Mouse (Mus musculus) hindbrain, embryonic 13.5 days (tissue): Measurements from ENCODE around the gene Cstad. TPM values are rescaled to one million over a fixed set of nuclear protein-coding genes. Genes with fewer than 3 reads are reported as not detected.

Source experiments
- ATAC-seq: fragments of 200-750 bp; cut with Nextera tagmentation; 2 replicates; pipeline ENCODE4 v1.8.0; 2017; ENCODE audit warnings: moderate TSS enrichment; ENCODE audit not compliant: low FRiP score
- H3K27ac ChIP-seq: fragments of 300-500 bp; sonication (generic); 2 replicates; pipeline ENCODE4 v1.5.1; 2015; ENCODE audit warnings: inconsistent platforms, mild to moderate bottlenecking, moderate library complexity
- H3K27me3 ChIP-seq: fragments of 300-500 bp; sonication (generic); 2 replicates; pipeline ENCODE4 v1.6.1; 2015; ENCODE audit warnings: mild to moderate bottlenecking, inconsistent platforms
- H3K36me3 ChIP-seq: fragments of 300-500 bp; sonication (generic); 2 replicates; pipeline ENCODE4 v1.6.1; 2015; ENCODE audit warnings: mild to moderate bottlenecking, inconsistent platforms
- H3K4me1 ChIP-seq: fragments of 300-500 bp; sonication (generic); replicated peaks from 2 replicates; pipeline ENCODE4 v1.6.1; 2015; ENCODE audit warnings: inconsistent platforms
- H3K4me2 ChIP-seq: fragments of 300-500 bp; sonication (generic); 2 replicates; pipeline ENCODE4 v1.6.1; 2015; ENCODE audit warnings: inconsistent platforms, mild to moderate bottlenecking, moderate library complexity
- H3K4me3 ChIP-seq: fragments of 300-500 bp; sonication (generic); 2 replicates; pipeline ENCODE4 v1.5.1; 2015; ENCODE audit warnings: mild to moderate bottlenecking, inconsistent platforms
- H3K9ac ChIP-seq: fragments of 300-500 bp; sonication (generic); 2 replicates; pipeline ENCODE4 v1.6.1; 2015; ENCODE audit warnings: mild to moderate bottlenecking, inconsistent platforms
- H3K9me3 ChIP-seq: fragments of 300-500 bp; sonication (generic); 2 replicates; pipeline ENCODE4 v1.6.1; 2016; ENCODE audit warnings: inconsistent platforms
- WGBS: fragments of 180-500 bp; shearing (Covaris S2); methylation state at CpG from one replicate; pipeline ENCODE4 v1.1.7; 2015; 5-methylcytosine and 5-hydroxymethylcytosine counted together
- polyA plus RNA-seq: library from polyadenylated mRNA; unstranded; fragments of >200 nt; fragmentation: Nextera tagmentation; extraction: Ambion mirVana; gene quantifications from 2 replicates; pipeline ENCODE4 v1.2.1, GENCODE M21; 2015

The Cstad gene
- polyA plus RNA-seq, 1 experiment from 2014 or later = 0.77 TPM

DNA sequence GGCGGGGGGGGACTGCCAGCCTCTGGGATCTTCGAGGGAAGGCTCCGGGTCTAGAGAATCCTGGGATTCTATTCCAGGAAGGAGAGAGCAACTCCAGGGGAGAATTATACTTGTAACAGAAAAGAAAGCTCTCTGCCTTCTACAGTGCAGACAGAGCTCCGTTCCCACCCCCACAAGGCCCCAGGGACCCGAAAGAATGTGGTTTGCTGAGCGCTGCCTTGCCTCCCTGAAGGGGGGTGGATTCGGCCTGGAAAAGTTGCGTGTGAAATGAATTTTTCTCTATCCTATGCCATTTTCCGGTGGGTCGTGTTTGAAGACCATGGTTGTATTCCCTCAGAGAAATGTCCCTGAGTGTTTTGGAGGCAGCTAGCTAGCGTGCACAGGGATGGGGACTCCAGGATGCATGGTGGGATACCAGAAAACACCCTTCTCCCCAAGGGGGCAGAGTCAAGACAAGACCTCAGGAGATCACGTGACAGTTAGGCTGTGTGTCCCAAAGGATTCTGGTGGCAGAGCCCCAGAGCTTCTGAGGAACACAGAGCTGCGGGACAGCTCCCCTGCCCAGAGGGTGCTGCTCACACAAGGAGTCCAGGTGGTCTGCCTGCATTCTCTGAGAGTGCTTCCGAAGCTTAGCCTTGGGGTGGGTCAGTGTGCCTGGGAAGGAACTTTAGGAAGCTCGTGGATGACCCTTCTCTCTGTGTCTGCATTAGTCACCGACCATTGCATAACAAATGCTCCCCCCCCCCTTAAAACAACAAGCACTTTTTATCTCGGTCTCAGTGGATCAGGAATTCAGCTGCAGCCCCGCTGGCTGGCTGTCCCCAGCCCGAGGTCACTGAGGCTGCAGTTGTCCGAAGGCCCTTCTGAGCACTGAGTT, 6.4 kb downstream of the Cstad start:
- H3K4me2 ChIP-seq = peak overlapping the region; percentile 21
- peak overlapping the region; percentile 71 for H3K27ac ChIP-seq
- H3K27me3 ChIP-seq = no peaks in the 10 kb centered on the region
- 11% methylated on average over 20 of the region's 20 CpGs for WGBS
- H3K9me3 ChIP-seq = no peaks in the 10 kb centered on the region
- peaks cover 63% of the 10 kb centered on the region for H3K4me1 ChIP-seq
- no peaks in the 10 kb centered on the region for H3K36me3 ChIP-seq
- no peak for ATAC-seq
- H3K4me3 ChIP-seq = no peak overlapping the region
- 0 out of 2 replicates have a peak overlapping the region, but pooled peaks have one; percentile 39 for H3K9ac ChIP-seq

DNA sequence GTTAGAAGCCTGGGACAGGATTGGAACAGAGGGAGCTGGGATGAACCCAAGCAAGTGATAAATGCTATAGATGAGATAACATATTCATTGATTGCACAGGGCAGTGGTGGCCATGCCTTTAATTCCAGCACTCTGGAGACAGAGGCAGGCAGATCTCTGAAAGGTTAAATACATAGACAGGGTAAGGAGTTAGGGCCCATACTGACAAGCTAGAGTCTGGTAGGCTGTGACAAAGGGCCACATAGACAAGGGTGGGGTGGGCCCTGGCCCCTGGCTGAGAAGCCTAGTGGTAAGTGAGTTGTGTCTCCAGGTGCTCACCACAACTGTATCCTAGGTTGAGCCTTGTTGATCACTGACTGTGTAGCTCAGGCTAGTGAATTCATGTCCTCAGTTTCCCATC, 7.6 kb downstream of the Cstad start:
- H3K4me2 ChIP-seq = no peak overlapping the region
- H3K9ac ChIP-seq = no peak overlapping the region
- H3K27ac ChIP-seq = no peak overlapping the region
- no peaks in the 10 kb centered on the region for H3K27me3 ChIP-seq
- no peaks in the 10 kb centered on the region for H3K36me3 ChIP-seq
- ATAC-seq = no peak
- H3K4me3 ChIP-seq = no peak overlapping the region
- H3K4me1 ChIP-seq = peaks cover 75% of the 10 kb centered on the region
- H3K9me3 ChIP-seq = no peaks in the 10 kb centered on the region

DNA sequence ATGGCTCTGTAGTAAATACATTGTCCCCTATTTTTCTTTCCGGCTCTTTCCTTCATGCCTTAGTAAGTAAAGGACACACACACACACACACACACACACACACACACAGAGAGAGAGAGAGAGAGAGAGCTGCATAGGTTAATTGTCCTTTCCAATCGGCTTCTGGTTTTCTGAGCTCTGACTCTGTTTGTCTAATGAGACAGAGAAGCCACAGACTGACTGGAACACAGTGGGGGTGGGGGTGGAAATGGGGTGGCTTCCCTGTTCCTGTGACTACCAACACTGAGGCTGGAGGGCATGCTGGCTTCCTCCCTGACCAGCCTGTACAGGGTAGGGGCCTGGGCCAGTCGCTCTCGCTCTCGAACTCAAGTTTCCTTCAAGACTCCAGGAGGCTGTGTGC, 8.9 kb downstream of the Cstad start:
- H3K4me2 ChIP-seq = no peak overlapping the region
- H3K36me3 ChIP-seq = no peaks in the 10 kb centered on the region
- H3K9me3 ChIP-seq = no peaks in the 10 kb centered on the region
- H3K4me3 ChIP-seq = no peak overlapping the region
- 66% methylated on average over 5 of the region's 5 CpGs for WGBS
- no peak for ATAC-seq
- no peaks in the 10 kb centered on the region for H3K27me3 ChIP-seq
- H3K9ac ChIP-seq = no peak overlapping the region
- 0 out of 2 replicates have a peak overlapping the region, but pooled peaks have one; percentile 45 for H3K27ac ChIP-seq
- peaks cover 88% of the 10 kb centered on the region for H3K4me1 ChIP-seq

DNA sequence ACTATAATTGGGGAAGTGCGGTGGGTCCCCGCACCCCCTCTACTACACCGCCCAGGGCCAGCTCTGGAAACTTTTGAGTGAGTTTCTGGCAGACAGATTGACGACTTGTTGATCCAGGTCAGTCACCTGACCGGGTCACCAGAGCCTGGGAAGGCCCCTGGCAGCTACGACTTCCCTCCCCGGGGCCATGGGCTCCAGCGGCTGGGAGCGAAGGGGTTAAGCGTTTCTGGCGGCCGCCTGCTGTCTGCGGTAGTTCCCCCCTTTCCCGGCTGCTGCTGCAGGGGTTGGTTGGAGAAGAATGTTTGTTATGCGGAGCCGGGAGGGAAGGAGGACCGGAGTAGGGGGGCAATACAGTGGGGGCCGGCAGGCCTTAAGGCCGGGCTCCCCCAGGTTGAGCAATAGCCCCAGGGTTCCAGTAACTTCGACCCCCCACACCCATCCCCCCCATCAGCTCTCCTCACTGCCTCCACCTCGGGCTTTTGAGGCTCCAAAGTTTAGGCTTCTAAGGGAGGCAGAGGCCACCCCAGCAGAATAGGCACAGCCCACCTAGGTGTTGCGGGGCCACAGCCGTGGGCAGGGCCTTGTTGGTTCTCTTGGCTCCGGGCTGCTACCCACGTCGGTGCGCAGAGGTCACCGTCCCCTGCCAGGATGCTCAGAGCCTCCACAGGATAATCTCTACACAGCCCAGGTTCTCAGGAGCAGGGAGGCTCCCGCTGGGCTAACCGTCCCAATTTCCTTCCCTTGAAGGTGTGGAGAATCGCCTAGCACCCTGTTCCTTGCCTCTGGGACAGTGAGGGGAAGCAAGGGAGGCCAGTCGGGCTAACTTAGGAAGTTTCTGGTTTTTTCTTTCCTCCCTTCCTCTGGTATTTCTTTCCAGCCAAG, 10.3 kb downstream of the Cstad start:
- peak overlapping the region; percentile 97 for H3K27ac ChIP-seq
- ATAC-seq = no peak
- no peaks in the 10 kb centered on the region for H3K9me3 ChIP-seq
- H3K4me1 ChIP-seq = peaks cover 91% of the 10 kb centered on the region
- 3% methylated on average over 31 of the region's 32 CpGs for WGBS
- peak overlapping the region; percentile 51 for H3K4me2 ChIP-seq
- H3K9ac ChIP-seq = peak overlapping the region; percentile 55
- no peaks in the 10 kb centered on the region for H3K27me3 ChIP-seq
- peak overlapping the region; percentile 14; the same call in 1 of the 2 replicates for H3K4me3 ChIP-seq
- no peaks in the 10 kb centered on the region for H3K36me3 ChIP-seq

DNA sequence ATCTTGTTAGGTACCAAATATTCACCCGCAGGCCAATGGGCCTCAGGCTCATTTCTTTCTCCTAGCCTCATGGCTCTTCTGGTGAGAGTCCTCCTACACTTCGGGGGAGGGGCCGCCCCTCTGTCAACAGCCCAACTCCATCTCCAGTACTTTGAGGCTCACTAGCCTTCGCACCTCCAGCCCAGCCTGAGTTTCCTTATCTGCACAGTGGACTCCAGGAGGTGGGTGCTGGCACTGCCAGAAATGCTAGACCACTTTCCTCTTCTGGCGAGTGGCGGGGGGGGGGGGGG, 10.9 kb downstream of the Cstad start:
- H3K9me3 ChIP-seq = no peaks in the 10 kb centered on the region
- peaks cover 85% of the 10 kb centered on the region for H3K4me1 ChIP-seq
- peak overlapping the region; percentile 51; the same call in 1 of the 2 replicates for H3K4me2 ChIP-seq
- no peak for ATAC-seq
- no peaks in the 10 kb centered on the region for H3K36me3 ChIP-seq
- peak overlapping the region; percentile 97 for H3K27ac ChIP-seq
- no peak overlapping the region for H3K9ac ChIP-seq
- no peaks in the 10 kb centered on the region for H3K27me3 ChIP-seq
- 18% methylated on average over 4 of the region's 6 CpGs for WGBS
- no peak overlapping the region for H3K4me3 ChIP-seq

DNA sequence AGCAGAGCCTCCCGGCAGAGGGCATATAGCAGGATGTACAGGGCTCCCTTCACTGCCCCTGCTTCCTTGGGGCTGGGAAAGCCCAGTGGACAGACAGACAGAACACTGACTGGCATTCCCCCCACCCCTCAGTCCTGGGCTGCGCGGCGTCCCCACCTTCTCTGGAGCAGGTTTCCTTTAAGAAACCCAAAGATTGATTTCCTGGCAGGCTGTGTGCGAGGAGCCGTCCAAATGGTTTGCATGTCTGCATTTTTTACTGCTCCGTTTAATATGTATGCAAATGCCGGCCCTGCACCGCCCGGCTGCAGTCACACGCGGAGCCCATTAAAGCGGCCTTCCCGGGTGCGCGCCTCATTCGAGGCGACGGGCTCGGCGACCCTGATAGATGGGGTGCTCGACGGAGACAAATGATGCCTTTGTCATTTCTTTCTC, 11.8 kb downstream of the Cstad start:
- ATAC-seq = peak; percentile 60
- no peaks in the 10 kb centered on the region for H3K36me3 ChIP-seq
- no peaks in the 10 kb centered on the region for H3K27me3 ChIP-seq
- H3K4me1 ChIP-seq = peaks cover 76% of the 10 kb centered on the region
- no peaks in the 10 kb centered on the region for H3K9me3 ChIP-seq
- peak overlapping the region; percentile 37 for H3K4me2 ChIP-seq
- H3K27ac ChIP-seq = peak overlapping the region; percentile 97
- H3K4me3 ChIP-seq = no peak overlapping the region
- WGBS = 2% methylated on average over 23 of the region's 23 CpGs
- H3K9ac ChIP-seq = peak overlapping the region; percentile 63

DNA sequence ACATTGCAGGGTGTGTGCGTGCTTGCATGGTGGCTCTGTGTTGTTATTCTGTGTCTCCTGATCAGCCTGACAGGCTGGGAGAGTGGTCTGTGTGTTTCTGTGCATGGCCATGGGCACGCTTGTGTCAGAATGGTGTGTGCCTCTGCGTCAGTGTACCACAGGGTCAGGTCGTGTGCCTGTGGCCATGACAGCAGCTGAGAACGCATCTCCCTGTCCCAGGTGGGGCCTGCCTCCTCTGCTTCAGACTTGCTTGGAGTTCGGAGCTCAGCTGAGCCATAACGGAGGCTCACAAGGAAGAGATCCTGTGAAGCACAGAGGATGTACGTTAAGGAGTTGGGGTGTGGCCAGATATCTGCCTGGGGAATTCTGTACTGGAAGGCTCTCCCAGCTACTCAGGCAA, 13.1 kb downstream of the Cstad start:
- Histone ChIP-seq H3K4me3 (no peak overlapping the region), H3K27me3 (no peaks in the 10 kb centered on the region), H3K9ac (peak overlapping the region; percentile 63; the same call in 1 of the 2 replicates), H3K27ac (peak overlapping the region; percentile 97), H3K4me1 (peaks cover 67% of the 10 kb centered on the region), H3K4me2 (no peak overlapping the region), H3K9me3 (no peaks in the 10 kb centered on the region), H3K36me3 (no peaks in the 10 kb centered on the region)
- ATAC-seq = no peak
- 55% methylated on average over 8 of the region's 8 CpGs for WGBS

DNA sequence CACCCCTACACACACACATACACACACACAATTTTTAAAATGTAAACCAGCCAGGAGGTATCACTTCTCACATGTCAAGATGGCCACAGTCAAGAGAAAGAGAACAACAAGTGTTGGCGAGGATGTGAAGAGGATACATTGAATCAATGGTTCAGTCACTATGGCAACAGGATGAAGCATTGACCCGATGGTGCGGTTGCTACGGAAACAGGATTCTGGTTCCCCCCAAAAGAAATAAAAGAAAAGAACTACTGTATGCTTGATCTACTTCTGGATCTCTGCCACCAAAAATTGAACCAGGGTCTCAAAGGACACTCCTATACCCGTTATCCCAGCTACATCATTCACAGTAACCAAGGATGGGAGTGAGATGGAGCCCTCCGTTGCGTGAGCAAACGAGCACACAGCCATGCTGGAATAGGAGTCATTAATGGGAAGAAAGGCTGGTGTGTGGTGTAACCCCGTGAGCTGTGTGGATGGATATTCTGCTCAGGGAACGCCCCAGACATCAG, 13.9 kb downstream of the Cstad start:
- H3K4me2 ChIP-seq = no peak overlapping the region
- H3K36me3 ChIP-seq = no peaks in the 10 kb centered on the region
- H3K9ac ChIP-seq = no peak overlapping the region
- peak overlapping the region; percentile 97 for H3K27ac ChIP-seq
- H3K27me3 ChIP-seq = no peaks in the 10 kb centered on the region
- peaks cover 64% of the 10 kb centered on the region for H3K4me1 ChIP-seq
- 51% methylated on average over 10 of the region's 10 CpGs for WGBS
- no peak overlapping the region for H3K4me3 ChIP-seq
- H3K9me3 ChIP-seq = no peaks in the 10 kb centered on the region
- no peak for ATAC-seq

DNA sequence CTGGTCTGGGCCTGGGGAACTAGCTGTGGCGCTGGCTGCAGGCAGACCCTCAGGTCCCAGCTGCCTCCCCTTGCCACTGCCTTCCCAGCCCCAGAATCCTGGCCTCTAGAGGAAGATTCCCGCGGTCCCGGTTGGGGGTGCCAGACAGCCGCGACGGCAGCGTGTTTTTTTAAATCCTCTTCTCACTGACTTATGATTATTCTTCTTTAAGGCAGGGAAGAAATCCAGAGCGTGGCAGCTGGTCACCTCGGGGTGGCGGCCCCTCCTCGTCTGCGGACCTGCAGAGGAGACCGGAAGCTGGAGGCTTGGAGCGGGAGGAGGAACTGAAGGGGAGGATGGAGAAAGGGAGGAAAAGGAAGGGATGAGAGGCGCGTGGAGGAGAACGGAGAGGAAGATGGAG, 18.7 kb downstream of the Cstad start:
- Histone ChIP-seq H3K36me3 (no peaks in the 10 kb centered on the region), H3K27me3 (no peaks in the 10 kb centered on the region), H3K9ac (peak overlapping the region; percentile 66), H3K9me3 (no peaks in the 10 kb centered on the region), H3K4me1 (peaks cover 30% of the 10 kb centered on the region), H3K4me2 (peak overlapping the region; percentile 47), H3K4me3 (peak overlapping the region; percentile 14), H3K27ac (peak overlapping the region; percentile 91)
- peak; percentile 55 for ATAC-seq
- WGBS = 1% methylated on average over 18 of the region's 18 CpGs

DNA sequence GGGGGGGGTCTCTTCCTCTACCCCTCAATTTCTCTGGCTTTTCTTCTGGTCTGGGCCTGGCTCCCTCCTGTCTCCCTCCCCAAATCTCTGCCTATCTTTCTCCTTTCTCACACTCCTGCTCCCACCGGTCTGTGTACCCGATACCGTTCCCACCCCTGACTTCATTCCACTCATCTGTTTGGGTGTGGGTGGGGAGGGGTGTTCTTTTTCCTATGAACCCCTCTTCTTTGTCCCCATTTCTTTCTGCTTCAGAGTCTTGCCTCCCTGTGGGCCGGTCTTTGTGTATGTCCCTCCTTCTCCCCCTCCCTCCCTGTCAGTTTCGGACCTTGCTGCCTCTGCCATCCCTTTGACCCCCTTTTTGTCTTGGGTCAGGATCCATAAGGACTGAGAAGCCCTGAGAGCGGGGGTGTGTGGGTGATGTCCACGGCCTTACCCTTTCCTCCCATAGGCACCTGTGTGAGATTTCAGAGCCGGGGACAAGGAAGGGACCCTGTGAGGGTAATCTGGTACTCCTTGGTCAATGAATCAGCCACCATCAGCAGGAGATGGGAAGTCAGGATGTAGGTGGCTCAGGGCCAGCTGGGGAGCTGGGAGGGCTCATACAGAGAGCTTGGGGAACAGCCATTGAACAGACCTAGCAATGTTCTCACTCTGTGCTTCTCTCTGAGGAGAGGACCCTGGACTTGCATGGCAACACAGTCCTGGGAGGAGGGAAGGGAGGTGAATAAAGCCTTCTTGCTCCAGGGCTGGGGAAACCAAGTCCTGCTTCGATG, 19.5 kb downstream of the Cstad start:
- H3K9me3 ChIP-seq = no peaks in the 10 kb centered on the region
- no peak for ATAC-seq
- peak overlapping the region; percentile 66 for H3K9ac ChIP-seq
- H3K27me3 ChIP-seq = no peaks in the 10 kb centered on the region
- peak overlapping the region; percentile 47 for H3K4me2 ChIP-seq
- no peaks in the 10 kb centered on the region for H3K36me3 ChIP-seq
- peaks cover 30% of the 10 kb centered on the region for H3K4me1 ChIP-seq
- H3K4me3 ChIP-seq = no peak overlapping the region
- H3K27ac ChIP-seq = peak overlapping the region; percentile 91
- WGBS = 21% methylated on average over 9 of the region's 9 CpGs

DNA sequence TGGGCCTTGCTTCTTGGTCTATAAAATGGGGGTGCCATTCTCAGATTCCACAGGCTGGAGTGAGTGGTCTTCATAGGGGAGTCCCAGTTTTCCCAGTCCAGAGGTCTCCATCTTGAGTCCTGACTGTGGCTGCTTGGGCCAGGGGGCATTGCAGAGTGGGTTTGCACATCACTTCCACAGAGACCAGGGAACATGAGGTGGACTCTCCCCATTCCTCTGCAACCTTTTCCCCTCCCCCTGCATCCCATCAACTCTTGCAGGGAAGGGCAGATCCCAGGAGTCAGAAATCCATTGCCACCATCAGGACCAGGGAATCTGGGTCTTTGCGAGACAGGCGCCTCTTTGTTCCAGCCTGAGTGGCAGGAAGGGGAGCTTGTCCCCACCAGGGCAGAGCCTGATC, 21.0 kb downstream of the Cstad start:
- no peak overlapping the region for H3K4me2 ChIP-seq
- no peak overlapping the region for H3K9ac ChIP-seq
- no peaks in the 10 kb centered on the region for H3K9me3 ChIP-seq
- no peak overlapping the region for H3K4me3 ChIP-seq
- no peaks in the 10 kb centered on the region for H3K27me3 ChIP-seq
- WGBS = 100% methylated on average over 2 of the region's 2 CpGs
- no peak for ATAC-seq
- H3K4me1 ChIP-seq = peaks cover 24% of the 10 kb centered on the region
- no peak overlapping the region for H3K27ac ChIP-seq
- no peaks in the 10 kb centered on the region for H3K36me3 ChIP-seq

DNA sequence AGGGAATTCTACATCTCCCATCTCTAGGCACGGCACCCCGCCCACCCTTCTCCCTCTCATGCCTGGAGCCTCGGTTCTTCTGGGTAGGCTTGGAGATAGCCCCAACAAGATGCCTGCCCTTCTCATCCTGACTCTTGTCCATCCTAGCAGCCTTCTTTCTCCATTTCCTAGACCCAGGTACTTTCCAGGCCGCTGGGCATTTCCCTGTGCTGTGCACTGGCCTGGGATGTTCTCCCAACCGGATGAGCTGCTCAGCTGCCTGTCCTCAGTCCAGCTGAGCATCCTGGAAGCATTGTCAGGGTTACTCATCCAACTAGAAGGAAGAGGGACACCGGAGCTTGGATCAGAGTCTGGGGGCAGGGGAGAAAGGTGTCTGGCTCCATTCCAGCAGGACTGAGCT, 21.6 kb downstream of the Cstad start:
- no peak for ATAC-seq
- WGBS = 77% methylated on average over 6 of the region's 6 CpGs
- Histone ChIP-seq H3K4me2 (no peak overlapping the region), H3K27ac (no peak overlapping the region), H3K9ac (no peak overlapping the region), H3K4me1 (peaks cover 24% of the 10 kb centered on the region), H3K27me3 (no peaks in the 10 kb centered on the region), H3K4me3 (no peak overlapping the region), H3K9me3 (no peaks in the 10 kb centered on the region), H3K36me3 (no peaks in the 10 kb centered on the region)
